Mouse (Mus musculus) heart, embryonic 14.5 days (tissue): ENCODE measurements at regions not wholly inside any gene's neighbourhood (a gene's known extent, or its start where the extent isn't known, plus 50 kb on each side); places are given as distances from the start of the nearest gene placed in this dataset.

Experiments
- ATAC-seq: fragments of 200-750 bp; cut with Nextera tagmentation; 2 replicates; pipeline ENCODE4 v1.8.0; 2017; ENCODE audit warnings: low read depth, moderate TSS enrichment; ENCODE audit not compliant: insufficient number of reproducible peaks, insufficient read depth, low FRiP score
- H3K27ac ChIP-seq, 2 experiments: fragments of 200-500 bp in 1 of 2; fragments of 300-500 bp in 1 of 2; sonication (generic) in 1 of 2; replicated peaks in 1 of 2; 2 replicates each; pipeline ENCODE4 v1.5.1; 2012 to 2014; ENCODE audit warnings: low read depth in 2 of 2, low read length in 2 of 2, control low read depth in 1 of 2, mild to moderate bottlenecking in 1 of 2, mixed read lengths in 1 of 2; ENCODE audit not compliant: control insufficient read depth in 1 of 2, insufficient read depth in 1 of 2
- H3K27me3 ChIP-seq: fragments of 300-500 bp; sonication (generic); 2 replicates; pipeline ENCODE4 v1.6.1; 2014; ENCODE audit warnings: mild to moderate bottlenecking, low read length, control low read depth; ENCODE audit not compliant: control insufficient read depth, insufficient read depth
- H3K36me3 ChIP-seq: fragments of 300-500 bp; sonication (generic); 2 replicates; pipeline ENCODE4 v1.6.1; 2014; ENCODE audit warnings: mild to moderate bottlenecking, control low read depth, low read length, mixed read lengths; ENCODE audit not compliant: control insufficient read depth, insufficient read depth
- H3K4me1 ChIP-seq, 2 experiments: fragments of 200-500 bp in 1 of 2; fragments of 300-500 bp in 1 of 2; sonication (generic) in 1 of 2; 2 replicates each; pipeline ENCODE4 v1.6.1; 2012 to 2014; ENCODE audit warnings: low read length in 2 of 2, control low read depth in 1 of 2, mixed read lengths in 1 of 2; ENCODE audit not compliant: control insufficient read depth in 2 of 2, insufficient read depth in 2 of 2
- H3K4me2 ChIP-seq: fragments of 300-500 bp; sonication (generic); 2 replicates; pipeline ENCODE4 v1.6.1; 2014; ENCODE audit warnings: mild to moderate bottlenecking, low read length
- H3K4me3 ChIP-seq, 2 experiments: fragments of 200-500 bp in 1 of 2; fragments of 300-500 bp in 1 of 2; sonication (generic) in 1 of 2; 2 replicates each; pipeline ENCODE4 v1.5.1; 2012 to 2014; ENCODE audit warnings: low read length in 2 of 2, mild to moderate bottlenecking in 2 of 2, control low read depth in 1 of 2, low read depth in 1 of 2, moderate library complexity in 1 of 2; ENCODE audit not compliant: control insufficient read depth in 1 of 2, insufficient read depth in 1 of 2
- H3K9ac ChIP-seq: fragments of 300-500 bp; sonication (generic); 2 replicates; pipeline ENCODE4 v1.6.1; 2014; ENCODE audit warnings: mild to moderate bottlenecking, low read length
- H3K9me3 ChIP-seq: fragments of 300-500 bp; sonication (generic); 2 replicates; pipeline ENCODE4 v1.6.1; 2016; ENCODE audit warnings: low read length, control low read depth; ENCODE audit not compliant: control insufficient read depth
- WGBS: fragments of 180-500 bp; shearing (Covaris S2); extraction: QIAGEN DNeasy Blood & Tissue Kit; methylation state at CpG from one replicate; pipeline ENCODE4 v1.1.7; 2014; 5-methylcytosine and 5-hydroxymethylcytosine counted together

DNA sequence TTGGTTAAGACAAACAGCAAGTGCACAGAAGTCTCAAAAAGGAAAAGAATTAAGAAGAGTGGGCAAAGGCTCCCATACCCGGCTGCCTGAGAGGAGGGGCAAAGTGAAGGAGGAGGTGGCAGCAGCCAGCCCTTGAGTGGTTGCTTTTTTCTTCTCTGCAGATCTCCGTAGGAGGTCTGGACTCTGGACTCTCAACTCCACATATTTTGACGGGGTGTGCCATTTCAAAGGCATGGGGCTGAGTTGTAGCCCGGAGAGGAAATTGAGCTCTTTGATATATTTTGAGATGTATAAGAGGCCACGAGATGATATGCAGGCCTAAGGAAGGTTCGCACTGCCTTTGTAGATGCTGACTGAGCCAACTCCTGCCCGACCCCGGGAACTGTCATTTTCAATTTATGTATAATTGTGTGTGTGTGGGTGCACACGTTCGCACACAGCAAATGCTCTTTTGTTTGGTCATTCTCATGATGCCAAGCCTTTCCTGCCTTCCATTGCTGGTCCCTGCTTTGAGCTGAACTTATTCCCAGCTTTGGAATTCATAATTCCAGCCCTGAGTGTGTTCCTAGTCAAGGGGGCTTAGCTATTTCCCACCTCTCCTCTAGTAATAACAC, 56.4 kb downstream of the Cxcr4 start:
- WGBS = 53% methylated on average over 10 of the region's 10 CpGs
- Histone ChIP-seq H3K4me2 (no peak overlapping the region), H3K9ac (no peak overlapping the region), H3K9me3 (no peaks in the 10 kb centered on the region), H3K4me1 (peaks cover 4 to 5% of the 10 kb centered on the region in 2 experiments; a peak in 3 of 4 replicates), H3K36me3 (no peaks in the 10 kb centered on the region), H3K27ac (no peak overlapping the region), H3K27me3 (peaks cover 8% of the 10 kb centered on the region; the same call in 1 of the 2 replicates), H3K4me3 (no peak overlapping the region)
- ATAC-seq = no peak

- no peaks in the 10 kb centered on the region for H3K27me3 ChIP-seq
- H3K4me3 ChIP-seq = no peak overlapping the region
- no peak overlapping the region for H3K4me2 ChIP-seq
- no peaks in the 10 kb centered on the region for H3K36me3 ChIP-seq
- no peak overlapping the region for H3K27ac ChIP-seq
- no peak for ATAC-seq
- WGBS = 4% methylated on average over 4 of the region's 4 CpGs
- H3K4me1 ChIP-seq = peaks cover 4 to 5% of the 10 kb centered on the region in 2 experiments; a peak in 3 of 4 replicates
- H3K9me3 ChIP-seq = no peaks in the 10 kb centered on the region
- H3K9ac ChIP-seq = no peak overlapping the region
Observed at GRCm38 (mm10) chr1:128532632-128533031, 59.5 kb downstream of the Cxcr4 start.

DNA sequence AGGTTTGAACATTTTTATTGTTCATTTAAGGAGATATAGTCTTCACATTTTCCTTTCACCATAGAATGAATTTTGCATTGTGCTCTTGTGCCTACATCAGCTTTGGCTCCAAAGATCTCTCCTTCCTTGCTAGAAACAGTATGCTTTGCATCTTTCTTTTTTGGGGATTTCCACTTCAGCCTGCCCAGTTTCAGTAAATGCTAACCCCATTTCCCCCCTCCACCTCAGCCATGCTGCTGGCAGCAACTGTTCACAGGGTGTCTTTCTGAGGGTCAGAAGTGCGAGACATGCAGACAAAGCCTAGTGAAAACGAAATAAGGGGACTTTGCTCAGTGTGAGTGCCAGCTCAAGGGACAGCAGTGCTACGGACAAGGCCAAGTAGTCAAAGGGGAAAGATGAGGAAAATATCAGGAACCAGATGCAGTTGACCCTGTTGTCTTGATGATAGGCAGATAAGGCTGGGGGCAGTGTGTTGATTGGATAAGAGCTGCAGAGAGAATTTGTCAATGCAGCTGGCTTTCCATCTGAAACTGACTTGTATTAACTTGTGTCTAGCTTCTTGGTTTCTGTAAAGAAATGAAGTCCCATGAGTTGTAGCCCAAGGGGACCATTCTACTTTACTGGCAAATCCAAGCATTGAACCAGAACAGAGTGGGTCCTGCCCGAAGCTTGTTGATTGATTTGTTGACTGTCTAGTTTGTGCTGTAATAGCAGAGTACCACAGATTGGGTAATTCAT, 62.1 kb downstream of the Cxcr4 start:
- H3K9ac ChIP-seq = no peak overlapping the region

DNA sequence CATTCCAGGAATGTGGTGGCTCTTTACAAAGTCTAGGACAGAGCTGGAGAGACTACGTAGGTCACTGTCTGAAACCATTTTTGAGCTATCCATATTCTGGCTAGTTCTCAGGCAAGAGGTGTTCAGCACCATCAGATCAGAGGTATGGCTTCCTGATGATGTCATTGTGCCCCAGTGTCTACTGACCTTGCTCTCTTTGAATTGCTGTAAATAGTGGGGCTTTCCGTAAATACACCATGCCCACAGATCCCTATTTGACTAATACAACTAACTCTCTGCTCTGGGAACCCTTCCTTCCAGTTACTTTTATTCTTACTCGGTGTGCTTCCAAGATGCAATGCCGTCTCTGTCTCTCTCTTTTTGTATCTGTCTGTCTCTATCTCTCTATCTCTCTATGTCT, 72.9 kb downstream of the Cxcr4 start:
- 81% methylated on average over 4 of the region's 4 CpGs for WGBS
- no peaks in the 10 kb centered on the region for H3K4me1 ChIP-seq
- H3K4me3 ChIP-seq = no peak overlapping the region
- no peak overlapping the region for H3K27ac ChIP-seq
- H3K4me2 ChIP-seq = no peak overlapping the region
- no peaks in the 10 kb centered on the region for H3K27me3 ChIP-seq
- ATAC-seq = no peak
- H3K9ac ChIP-seq = no peak overlapping the region
- H3K36me3 ChIP-seq = no peaks in the 10 kb centered on the region
- no peaks in the 10 kb centered on the region for H3K9me3 ChIP-seq

More for the DNA sequence above, 62.1 kb downstream of the Cxcr4 start:
- no peak overlapping the region for H3K27ac ChIP-seq
- no peaks in the 10 kb centered on the region for H3K27me3 ChIP-seq
- H3K36me3 ChIP-seq = no peaks in the 10 kb centered on the region
- 80% methylated on average over 4 of the region's 4 CpGs for WGBS
- ATAC-seq = no peak
- no peak overlapping the region for H3K4me3 ChIP-seq
- no peak overlapping the region for H3K4me2 ChIP-seq
- H3K4me1 ChIP-seq = peaks cover 2 to 4% of the 10 kb centered on the region in 2 experiments; a peak in 1 of 4 replicates
- no peaks in the 10 kb centered on the region for H3K9me3 ChIP-seq

DNA sequence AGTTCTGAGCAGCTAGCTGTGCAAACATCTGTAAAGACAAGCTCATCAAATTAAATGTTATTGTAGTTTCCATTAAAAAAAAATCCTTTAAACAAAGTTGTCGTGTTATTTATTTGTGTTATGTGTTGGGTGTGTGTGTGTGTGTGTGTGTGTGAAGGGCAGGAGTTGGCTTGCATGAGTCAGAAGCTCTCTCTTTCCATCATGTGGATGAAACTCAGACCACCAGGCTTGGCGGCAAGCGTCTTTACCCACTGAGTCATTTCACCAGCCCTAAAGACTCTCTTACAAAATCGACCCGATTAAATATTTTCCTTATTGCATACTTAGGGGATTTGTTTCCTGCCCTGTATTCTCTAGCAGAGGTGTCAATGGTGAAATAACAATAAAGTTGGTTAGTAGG, 73.6 kb downstream of the Cxcr4 start:
- H3K27ac ChIP-seq = no peak overlapping the region
- H3K4me2 ChIP-seq = no peak overlapping the region
- H3K9me3 ChIP-seq = no peaks in the 10 kb centered on the region
- WGBS = 90% methylated on average over 5 of the region's 5 CpGs
- H3K4me3 ChIP-seq = no peak overlapping the region
- H3K9ac ChIP-seq = no peak overlapping the region
- no peak for ATAC-seq
- no peaks in the 10 kb centered on the region for H3K4me1 ChIP-seq
- no peaks in the 10 kb centered on the region for H3K27me3 ChIP-seq
- H3K36me3 ChIP-seq = no peaks in the 10 kb centered on the region

- Histone ChIP-seq H3K9me3 (no peaks in the 10 kb centered on the region), H3K4me1 (no peaks in the 10 kb centered on the region), H3K4me2 (no peak overlapping the region), H3K4me3 (no peak overlapping the region), H3K27ac (no peak overlapping the region), H3K36me3 (no peaks in the 10 kb centered on the region), H3K27me3 (no peaks in the 10 kb centered on the region), H3K9ac (no peak overlapping the region)
- 82% methylated on average over 1 of the region's 1 CpGs for WGBS
- ATAC-seq = no peak
Observed at GRCm38 (mm10) chr1:128517351-128517750, 74.7 kb downstream of the Cxcr4 start.

GRCm38 (mm10) chr1:128514327-128514726, 77.8 kb downstream of the Cxcr4 start:
- ATAC-seq = no peak
- no peak overlapping the region for H3K4me3 ChIP-seq
- no peaks in the 10 kb centered on the region for H3K27me3 ChIP-seq
- H3K9me3 ChIP-seq = no peaks in the 10 kb centered on the region
- H3K36me3 ChIP-seq = no peaks in the 10 kb centered on the region
- no peak overlapping the region for H3K4me2 ChIP-seq
- WGBS = 84% methylated on average over 1 of the region's 1 CpGs
- no peak overlapping the region for H3K9ac ChIP-seq
- H3K27ac ChIP-seq = no peak overlapping the region
- no peaks in the 10 kb centered on the region for H3K4me1 ChIP-seq
